Mouse (Mus musculus) ES-Bruce4 (cell line): ENCODE results near the gene Polg. TPM values are rescaled to one million over a fixed set of nuclear protein-coding genes. Genes with fewer than 3 reads are reported as not detected.

Experiments used
- H3K27ac ChIP-seq: 2 replicates; pipeline ENCODE4 v1.5.1; 2012; ENCODE audit warnings: low read length, inconsistent platforms; ENCODE audit not compliant: insufficient read depth
- H3K27me3 ChIP-seq: 2 replicates; pipeline ENCODE4 v1.6.1; 2012; ENCODE audit warnings: mild to moderate bottlenecking, low read length, inconsistent platforms; ENCODE audit not compliant: control insufficient read depth, poor library complexity, insufficient read depth, severe bottlenecking
- H3K36me3 ChIP-seq: 2 replicates; pipeline ENCODE4 v1.6.1; 2012; ENCODE audit warnings: inconsistent platforms, mild to moderate bottlenecking, low read length, moderate library complexity; ENCODE audit not compliant: control insufficient read depth, poor library complexity, insufficient read depth, severe bottlenecking
- H3K4me1 ChIP-seq: one replicate; pipeline ENCODE4 v1.8.1; 2011; ENCODE audit warnings: low read length; ENCODE audit not compliant: control insufficient read depth, insufficient read depth
- H3K4me3 ChIP-seq: 2 replicates; pipeline ENCODE4 v1.5.1; 2011; ENCODE audit warnings: low read depth, mild to moderate bottlenecking, low read length
- H3K9ac ChIP-seq: 2 replicates; pipeline ENCODE4 v1.6.1; 2012; ENCODE audit warnings: low read depth, mild to moderate bottlenecking, inconsistent platforms; ENCODE audit not compliant: poor library complexity, severe bottlenecking
- H3K9me3 ChIP-seq: replicated peaks from 2 replicates; pipeline ENCODE4 v1.6.1; 2012; ENCODE audit warnings: mild to moderate bottlenecking, low read length, inconsistent platforms; ENCODE audit not compliant: control insufficient read depth, poor library complexity, insufficient read depth, severe bottlenecking
- CTCF ChIP-seq: IDR thresholded peaks from one replicate; pipeline ENCODE4 v1.8.1; 2011; ENCODE audit warnings: low read depth, low read length
- EP300 ChIP-seq: IDR thresholded peaks from 2 replicates; pipeline ENCODE4 v1.6.1; 2011; ENCODE audit warnings: low read depth, low read length; ENCODE audit not compliant: insufficient read depth
- POLR2A ChIP-seq: IDR thresholded peaks from one replicate; pipeline ENCODE4 v1.8.1; 2011; ENCODE audit warnings: low read length; ENCODE audit not compliant: insufficient read depth
- polyA plus RNA-seq: library from polyadenylated mRNA; stranded (reverse); fragments of >200 nt; gene quantifications from 2 replicates; pipeline ENCODE4 v1.2.4, GENCODE M21; 2011; ENCODE audit warnings: low read depth; ENCODE audit not compliant: missing spikeins, insufficient read depth, insufficient read length

The Polg gene
- polyA plus RNA-seq, 1 experiment = 78.3 TPM

- TF ChIP-seq POLR2A = no peak
- TF ChIP-seq CTCF = no peak
- TF ChIP-seq EP300 = no peak
- Histone ChIP-seq H3K9me3 (no peaks in the 10 kb centered on the region), H3K9ac (0 out of 2 replicates have a peak overlapping the region, but pooled peaks have one; percentile 28), H3K27me3 (no peaks in the 10 kb centered on the region), H3K36me3 (peaks cover 12% of the 10 kb centered on the region), H3K4me1 (peaks cover 2% of the 10 kb centered on the region), H3K27ac (peak overlapping the region; percentile 90), H3K4me3 (no peak overlapping the region)
Observed at GRCm38 (mm10) chr7:79400296-79400695, 65.9 kb downstream of the Polg start.

- peak overlapping the region; percentile 28; the same call in 1 of the 2 replicates for H3K9ac ChIP-seq
- H3K36me3 ChIP-seq = peaks cover 10% of the 10 kb centered on the region
- H3K27ac ChIP-seq = peak overlapping the region; percentile 90
- no peak for TF ChIP-seq EP300
- no peak for TF ChIP-seq POLR2A
- TF ChIP-seq CTCF = no peak
- H3K27me3 ChIP-seq = no peaks in the 10 kb centered on the region
- H3K4me3 ChIP-seq = peak overlapping the region; percentile 13; the same call in 1 of the 2 replicates
- no peaks in the 10 kb centered on the region for H3K9me3 ChIP-seq
- H3K4me1 ChIP-seq = peaks cover 2% of the 10 kb centered on the region
Observed at GRCm38 (mm10) chr7:79398971-79399370, 67.2 kb downstream of the Polg start.

- H3K9ac ChIP-seq = peak overlapping the region; percentile 41; the same call in 1 of the 2 replicates
- no peaks in the 10 kb centered on the region for H3K9me3 ChIP-seq
- peak overlapping the region; percentile 90 for H3K27ac ChIP-seq
- H3K4me3 ChIP-seq = no peak overlapping the region
- peaks cover 2% of the 10 kb centered on the region for H3K4me1 ChIP-seq
- H3K36me3 ChIP-seq = peaks cover 9% of the 10 kb centered on the region
- H3K27me3 ChIP-seq = no peaks in the 10 kb centered on the region
- TF ChIP-seq EP300 = no peak
- TF ChIP-seq POLR2A = no peak
- no peak for TF ChIP-seq CTCF
Observed at GRCm38 (mm10) chr7:79398426-79398825, 67.7 kb downstream of the Polg start.

GRCm38 (mm10) chr7:79397446-79397963, 68.7 kb downstream of the Polg start:
- Histone ChIP-seq H3K36me3 (peaks cover 9% of the 10 kb centered on the region), H3K4me3 (peak overlapping the region; percentile 16), H3K9ac (peak overlapping the region; percentile 41), H3K27me3 (no peaks in the 10 kb centered on the region), H3K27ac (peak overlapping the region; percentile 79), H3K4me1 (peaks cover 2% of the 10 kb centered on the region), H3K9me3 (no peaks in the 10 kb centered on the region)
- TF ChIP-seq EP300 (no peak), POLR2A (no peak), CTCF (no peak)

Other genes starting within 250 kb of the Polg start
- gene Abhd2, start 193.2 kb downstream of the Polg start, polyA plus RNA-seq = 37.4 and 38.6 TPM in 2 replicates
- gene Rlbp1, start 79.3 kb downstream of the Polg start, polyA plus RNA-seq = 2.7 and 2.8 TPM in 2 replicates
- 45.0 and 45.2 TPM in 2 replicates for gene Fanci, start 74.4 kb downstream of the Polg start, polyA plus RNA-seq
- 0.46 TPM in 1 of 2 replicates, not detected in the other for gene Rhcg, start 151.3 kb upstream of the Polg start, polyA plus RNA-seq
- gene Ticrr, start 193.8 kb upstream of the Polg start, polyA plus RNA-seq = 36.7 and 41.1 TPM in 2 replicates
- gene Kif7, start 249.4 kb upstream of the Polg start, polyA plus RNA-seq = 4.1 and 5.1 TPM in 2 replicates